Mouse (Mus musculus) midbrain, embryonic 15.5 days (tissue): ENCODE measurements at regions not wholly inside any gene's neighbourhood (a gene's known extent, or its start where the extent isn't known, plus 50 kb on each side); places are given as distances from the start of the nearest gene placed in this dataset.

Source experiments
- ATAC-seq: fragments of 200-750 bp; cut with Nextera tagmentation; replicated peaks from 2 replicates; pipeline ENCODE4 v1.8.0; 2017; ENCODE audit warnings: moderate TSS enrichment
- H3K27ac ChIP-seq: fragments of 300-500 bp; sonication (generic); 2 replicates; pipeline ENCODE4 v1.5.1; 2015; ENCODE audit warnings: mild to moderate bottlenecking, inconsistent platforms
- H3K27me3 ChIP-seq: fragments of 300-500 bp; sonication (generic); replicated peaks from 2 replicates; pipeline ENCODE4 v1.6.1; 2015; ENCODE audit warnings: inconsistent platforms
- H3K36me3 ChIP-seq: fragments of 300-500 bp; sonication (generic); replicated peaks from 2 replicates; pipeline ENCODE4 v1.6.1; 2015; ENCODE audit warnings: inconsistent platforms
- H3K4me1 ChIP-seq: fragments of 300-500 bp; sonication (generic); 2 replicates; pipeline ENCODE4 v1.6.1; 2015; ENCODE audit warnings: inconsistent platforms
- H3K4me2 ChIP-seq: fragments of 300-500 bp; sonication (generic); 2 replicates; pipeline ENCODE4 v1.6.1; 2015; ENCODE audit warnings: inconsistent platforms, mild to moderate bottlenecking, moderate library complexity
- H3K4me3 ChIP-seq: fragments of 300-500 bp; sonication (generic); 2 replicates; pipeline ENCODE4 v1.5.1; 2015; ENCODE audit warnings: mild to moderate bottlenecking, inconsistent platforms
- H3K9ac ChIP-seq: fragments of 300-500 bp; sonication (generic); 2 replicates; pipeline ENCODE4 v1.6.1; 2015; ENCODE audit warnings: mild to moderate bottlenecking, inconsistent platforms
- H3K9me3 ChIP-seq: fragments of 300-500 bp; sonication (generic); 2 replicates; pipeline ENCODE4 v1.6.1; 2016; ENCODE audit warnings: inconsistent platforms
- WGBS: fragments of 180-500 bp; shearing (Covaris S2); methylation state at CpG from one replicate; pipeline ENCODE4 v1.1.7; 2015; ENCODE audit warnings: mixed read lengths; 5-methylcytosine and 5-hydroxymethylcytosine counted together

DNA sequence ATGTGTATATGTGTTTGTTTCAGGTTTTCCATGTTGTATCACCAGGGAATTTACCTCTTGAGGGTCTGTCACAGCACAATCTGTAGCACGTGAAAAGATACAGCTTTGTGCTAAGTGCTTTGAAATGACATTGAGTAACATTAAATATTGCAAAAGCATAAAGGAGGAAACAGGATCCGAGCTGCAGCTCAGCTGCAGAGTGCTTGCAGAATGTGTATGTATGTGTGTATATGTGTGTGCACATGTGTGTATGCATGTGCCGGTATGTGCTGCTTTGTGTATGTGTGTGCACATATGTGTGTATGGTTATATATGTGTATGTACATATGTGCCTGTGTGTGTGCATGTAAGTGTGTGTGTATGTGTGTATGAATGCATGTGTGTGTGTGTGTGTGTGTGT lies 200.9 kb upstream of the Marcks start:
- Histone ChIP-seq H3K9me3 (no peaks in the 10 kb centered on the region), H3K36me3 (no peaks in the 10 kb centered on the region), H3K27ac (no peak overlapping the region), H3K4me1 (no peaks in the 10 kb centered on the region), H3K4me2 (no peak overlapping the region), H3K27me3 (no peaks in the 10 kb centered on the region), H3K9ac (no peak overlapping the region), H3K4me3 (no peak overlapping the region)
- no peak for ATAC-seq
- 92% methylated on average over 3 of the region's 3 CpGs for WGBS

- no peaks in the 10 kb centered on the region for H3K4me1 ChIP-seq
- no peaks in the 10 kb centered on the region for H3K27me3 ChIP-seq
- WGBS, result 73% methylated on average over 4 of the region's 4 CpGs
- no peak overlapping the region for H3K9ac ChIP-seq
- no peak overlapping the region for H3K27ac ChIP-seq
- no peaks in the 10 kb centered on the region for H3K36me3 ChIP-seq
- no peak overlapping the region for H3K4me2 ChIP-seq
- no peak overlapping the region for H3K4me3 ChIP-seq
- no peaks in the 10 kb centered on the region for H3K9me3 ChIP-seq
- ATAC-seq, result no peak
These were observed 199.6 kb upstream of the Marcks start for GRCm38 (mm10) chr10:37338073-37338912.

- Histone ChIP-seq H3K36me3 (no peaks in the 10 kb centered on the region), H3K27ac (no peak overlapping the region), H3K9me3 (no peaks in the 10 kb centered on the region), H3K4me1 (no peaks in the 10 kb centered on the region), H3K4me2 (no peak overlapping the region), H3K9ac (no peak overlapping the region), H3K4me3 (no peak overlapping the region), H3K27me3 (no peaks in the 10 kb centered on the region)
- 79% methylated on average over 3 of the region's 3 CpGs for WGBS
- ATAC-seq, result no peak
These were observed 198.5 kb upstream of the Marcks start for GRCm38 (mm10) chr10:37337172-37337620.

DNA sequence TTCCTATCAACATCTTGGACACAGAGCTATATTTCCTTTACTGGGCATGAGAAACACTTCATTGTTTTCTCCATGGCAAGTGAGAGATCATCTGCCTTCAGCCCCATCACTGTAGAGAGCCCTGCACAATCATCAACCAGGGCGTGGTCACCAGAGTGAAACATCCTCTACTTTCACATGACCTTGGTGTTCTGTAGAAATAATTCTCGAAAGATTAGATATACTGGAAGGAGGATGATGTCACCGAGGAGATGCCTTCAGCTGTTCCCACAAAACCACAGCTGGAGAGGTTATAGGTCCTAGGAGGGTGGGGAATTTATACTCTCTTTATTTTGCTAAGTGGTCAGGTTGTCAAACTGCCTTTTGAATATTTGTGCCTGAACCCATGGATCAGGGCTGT lies 196.4 kb upstream of the Marcks start:
- no peak overlapping the region for H3K4me2 ChIP-seq
- no peak overlapping the region for H3K27ac ChIP-seq
- no peak overlapping the region for H3K4me3 ChIP-seq
- H3K9ac ChIP-seq, result no peak overlapping the region
- H3K4me1 ChIP-seq, result no peaks in the 10 kb centered on the region
- H3K9me3 ChIP-seq, result no peaks in the 10 kb centered on the region
- no peak for ATAC-seq
- no peaks in the 10 kb centered on the region for H3K36me3 ChIP-seq
- WGBS, result 92% methylated on average over 3 of the region's 3 CpGs
- H3K27me3 ChIP-seq, result no peaks in the 10 kb centered on the region

DNA sequence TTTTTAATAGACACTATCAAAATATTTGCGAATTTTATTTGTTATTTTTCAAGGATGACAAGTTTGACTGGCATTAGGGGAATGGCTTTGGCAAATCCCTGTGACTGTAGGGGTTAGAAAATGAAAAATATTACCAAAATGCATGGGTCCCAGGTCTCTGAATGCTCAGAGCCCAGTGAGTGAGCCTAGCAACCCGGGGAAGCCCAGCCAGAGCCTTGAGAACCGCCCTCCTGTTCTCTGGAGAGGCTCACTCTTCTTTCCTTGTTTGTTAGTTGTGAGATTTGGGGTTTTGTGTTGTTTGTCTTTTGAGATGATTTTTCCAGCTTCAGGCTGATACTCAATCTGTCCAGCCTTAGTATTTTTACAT lies 187.4 kb upstream of the Marcks start:
- no peak overlapping the region for H3K4me2 ChIP-seq
- ATAC-seq, result no peak
- 79% methylated on average over 3 of the region's 3 CpGs for WGBS
- no peak overlapping the region for H3K4me3 ChIP-seq
- no peak overlapping the region for H3K27ac ChIP-seq
- H3K4me1 ChIP-seq, result no peaks in the 10 kb centered on the region
- H3K9ac ChIP-seq, result no peak overlapping the region
- no peaks in the 10 kb centered on the region for H3K36me3 ChIP-seq
- no peaks in the 10 kb centered on the region for H3K9me3 ChIP-seq
- no peaks in the 10 kb centered on the region for H3K27me3 ChIP-seq

GRCm38 (mm10) chr10:37325514-37326167 lies 186.9 kb upstream of the Marcks start:
- H3K4me2 ChIP-seq, result no peak overlapping the region
- H3K9me3 ChIP-seq, result no peaks in the 10 kb centered on the region
- WGBS, result 80% methylated on average over 6 of the region's 6 CpGs
- no peaks in the 10 kb centered on the region for H3K36me3 ChIP-seq
- no peak for ATAC-seq
- no peak overlapping the region for H3K9ac ChIP-seq
- H3K4me3 ChIP-seq, result no peak overlapping the region
- H3K27me3 ChIP-seq, result no peaks in the 10 kb centered on the region
- no peak overlapping the region for H3K27ac ChIP-seq
- no peaks in the 10 kb centered on the region for H3K4me1 ChIP-seq

DNA sequence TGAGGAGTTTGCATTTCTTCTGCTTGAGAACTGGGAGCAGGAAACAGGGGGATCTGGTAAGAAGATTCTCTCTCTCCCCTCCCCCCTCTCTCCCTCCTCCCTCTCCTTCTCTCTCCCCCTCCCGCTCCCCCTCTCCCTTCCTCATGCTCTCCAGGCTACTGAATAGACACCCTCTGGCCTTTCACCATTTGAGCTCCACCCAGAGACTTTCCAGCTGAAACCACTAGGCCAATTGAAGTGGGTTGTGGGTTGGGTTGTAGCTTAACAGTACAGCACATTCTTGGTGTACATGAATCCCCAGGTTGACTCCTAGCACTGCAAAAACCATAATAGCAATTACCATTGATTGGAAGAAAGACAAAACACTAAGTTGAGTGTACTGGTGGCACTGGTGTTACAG lies 185.0 kb upstream of the Marcks start:
- H3K27ac ChIP-seq, result no peak overlapping the region
- H3K4me3 ChIP-seq, result no peak overlapping the region
- H3K9ac ChIP-seq, result no peak overlapping the region
- no peak overlapping the region for H3K4me2 ChIP-seq
- H3K27me3 ChIP-seq, result no peaks in the 10 kb centered on the region
- no peaks in the 10 kb centered on the region for H3K9me3 ChIP-seq
- no peak for ATAC-seq
- no peaks in the 10 kb centered on the region for H3K36me3 ChIP-seq
- no peaks in the 10 kb centered on the region for H3K4me1 ChIP-seq
- WGBS, result 27% methylated on average over 1 of the region's 1 CpGs

- Histone ChIP-seq H3K9ac (no peak overlapping the region), H3K4me3 (no peak overlapping the region), H3K27ac (no peak overlapping the region), H3K9me3 (no peaks in the 10 kb centered on the region), H3K36me3 (no peaks in the 10 kb centered on the region), H3K27me3 (no peaks in the 10 kb centered on the region), H3K4me2 (no peak overlapping the region), H3K4me1 (no peaks in the 10 kb centered on the region)
- no peak for ATAC-seq
- WGBS, result 70% methylated on average over 1 of the region's 1 CpGs
These were observed 184.1 kb upstream of the Marcks start for GRCm38 (mm10) chr10:37322809-37323208.

DNA sequence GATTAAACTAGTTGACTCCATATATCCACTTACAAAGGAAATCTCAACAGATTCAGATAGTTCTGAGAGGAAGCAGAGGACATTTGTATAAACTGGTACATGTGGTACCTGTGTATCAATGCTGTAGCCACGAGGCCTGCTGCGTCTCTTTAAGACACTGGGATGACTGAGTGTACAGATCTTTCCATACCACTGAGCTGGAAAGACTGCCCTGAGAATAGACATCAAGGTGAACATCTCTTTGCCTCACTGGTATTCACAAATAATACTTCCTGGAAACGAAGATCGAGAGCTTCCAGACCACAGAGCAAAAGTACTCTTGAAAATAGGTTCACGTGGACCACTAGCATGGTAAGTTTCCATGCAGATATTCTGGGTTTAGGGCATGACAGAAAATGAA lies 183.6 kb upstream of the Marcks start:
- Histone ChIP-seq H3K4me1 (no peaks in the 10 kb centered on the region), H3K4me2 (no peak overlapping the region), H3K9me3 (no peaks in the 10 kb centered on the region), H3K27ac (no peak overlapping the region), H3K4me3 (no peak overlapping the region), H3K9ac (no peak overlapping the region), H3K36me3 (no peaks in the 10 kb centered on the region), H3K27me3 (no peaks in the 10 kb centered on the region)
- no peak for ATAC-seq
- 95% methylated on average over 5 of the region's 5 CpGs for WGBS

DNA sequence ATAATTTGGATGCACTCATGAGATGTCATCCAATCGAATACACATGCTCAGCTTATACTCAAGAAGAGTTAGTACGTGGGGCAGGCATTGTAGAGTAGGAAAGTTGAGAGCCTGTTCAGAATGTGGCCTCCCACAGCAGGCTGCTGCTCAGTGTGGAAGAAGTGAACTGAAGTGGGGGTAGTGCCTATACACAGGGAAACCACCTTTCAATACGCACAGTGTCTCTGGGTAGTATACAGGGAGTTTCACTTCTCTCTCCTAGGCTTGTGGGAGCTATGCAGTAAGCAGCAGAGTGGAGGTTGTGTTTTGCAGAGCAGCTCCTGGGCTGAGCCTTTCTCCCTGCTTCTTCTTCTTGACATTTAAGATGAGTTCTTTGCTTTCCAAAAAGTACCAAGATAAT lies 182.5 kb upstream of the Marcks start:
- no peak overlapping the region for H3K4me2 ChIP-seq
- no peak overlapping the region for H3K27ac ChIP-seq
- ATAC-seq, result no peak
- H3K36me3 ChIP-seq, result no peaks in the 10 kb centered on the region
- H3K4me1 ChIP-seq, result no peaks in the 10 kb centered on the region
- WGBS, result 88% methylated on average over 3 of the region's 3 CpGs
- H3K9me3 ChIP-seq, result no peaks in the 10 kb centered on the region
- no peaks in the 10 kb centered on the region for H3K27me3 ChIP-seq
- H3K9ac ChIP-seq, result no peak overlapping the region
- no peak overlapping the region for H3K4me3 ChIP-seq

GRCm38 (mm10) chr10:37319746-37320430 lies 181.2 kb upstream of the Marcks start:
- Histone ChIP-seq H3K27ac (no peak overlapping the region), H3K4me3 (no peak overlapping the region), H3K9ac (no peak overlapping the region), H3K36me3 (no peaks in the 10 kb centered on the region), H3K9me3 (no peaks in the 10 kb centered on the region), H3K27me3 (no peaks in the 10 kb centered on the region), H3K4me1 (0 out of 2 replicates have a peak, but pooled peaks cover 2% of the 10 kb centered on the region), H3K4me2 (no peak overlapping the region)
- ATAC-seq, result no peak
- WGBS, result 94% methylated on average over 8 of the region's 8 CpGs

GRCm38 (mm10) chr10:37316701-37317100 lies 178.0 kb upstream of the Marcks start:
- H3K9ac ChIP-seq, result no peak overlapping the region
- no peaks in the 10 kb centered on the region for H3K9me3 ChIP-seq
- no peak overlapping the region for H3K4me2 ChIP-seq
- ATAC-seq, result no peak
- H3K36me3 ChIP-seq, result no peaks in the 10 kb centered on the region
- no peak overlapping the region for H3K27ac ChIP-seq
- H3K4me3 ChIP-seq, result no peak overlapping the region
- no peaks in the 10 kb centered on the region for H3K27me3 ChIP-seq
- H3K4me1 ChIP-seq, result 0 out of 2 replicates have a peak, but pooled peaks cover 3% of the 10 kb centered on the region
- 82% methylated on average over 3 of the region's 3 CpGs for WGBS
